In the genomic region with DNA sequence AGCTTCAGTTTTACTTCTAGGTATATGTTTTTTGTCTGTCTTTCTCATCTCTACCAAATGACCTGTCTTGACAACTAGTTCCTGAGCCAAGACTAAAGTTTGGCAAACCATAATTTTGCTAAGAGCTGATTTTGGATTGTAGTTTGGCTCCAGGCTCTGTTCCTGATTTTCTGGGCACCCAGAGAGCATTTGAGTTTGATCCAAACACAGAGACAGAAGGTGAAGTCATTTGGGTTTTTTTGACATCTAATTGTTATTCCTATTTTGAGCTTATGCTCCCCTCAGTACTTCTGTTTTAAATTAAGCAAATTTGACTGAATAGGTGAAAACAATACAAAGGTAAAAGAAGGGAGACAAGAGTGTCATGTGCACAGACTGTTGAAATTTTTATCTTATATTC, we compare ENCODE assay signal across 21 mouse cellular contexts.
DNase-seq lines count a peak whose midpoint lies in the region; ATAC-seq and TF ChIP-seq lines count a peak whose summit lies in the region.
"Had no signal": no experiment of that assay in that cellular context is flagged by ENCODE, and none has a peak within 500 bp of the region (broad histone marks: within the 10 kb centered on the region; RNA-seq: fewer than 3 reads in every experiment).

No protein-coding gene starts in this region.

- no peaks in the 10 kb centered on the region for H3K36me3 ChIP-seq in forebrain, postnatal 0 days (ENCODE audit: insufficient read depth)
- H3K36me3 ChIP-seq in forebrain, embryonic 14.5 days (ENCODE audit: control insufficient read depth, insufficient read depth, low read length), result no peaks in the 10 kb centered on the region
- H3K36me3 ChIP-seq in forebrain, embryonic 10.5 days (replicated peaks), result no peaks in the 10 kb centered on the region
- no peaks in the 10 kb centered on the region for H3K36me3 ChIP-seq in heart, embryonic 11.5 days (ENCODE audit: control insufficient read depth, insufficient read depth, low read length)
- H3K36me3 ChIP-seq: embryonic facial prominence, embryonic 12.5 days; forebrain, embryonic 12.5 days; hindbrain, embryonic 15.5 days; intestine, embryonic 15.5 days; midbrain, embryonic 10.5 days had no signal

- H3K9ac ChIP-seq in forebrain, postnatal 0 days, result no peak overlapping the region
- no peak overlapping the region for H3K9ac ChIP-seq in forebrain, embryonic 14.5 days (ENCODE audit: low read length)
- no peak overlapping the region for H3K9ac ChIP-seq in heart, embryonic 11.5 days (ENCODE audit: low read depth, low read length)
- H3K9ac ChIP-seq: embryonic facial prominence, embryonic 12.5 days; forebrain, embryonic 12.5 days; hindbrain, embryonic 15.5 days; intestine, embryonic 15.5 days had no signal

- TF ChIP-seq POLR2A in cerebellum, adult 2 months (IDR thresholded peaks at IDR 0.05; ENCODE audit: borderline replicate concordance, insufficient read depth, low read length), result no peak

- DNase-seq in forebrain, postnatal 0 days, result peak; percentile 30
- no peak for DNase-seq in forebrain, embryonic 14.5 days (ENCODE audit: low spot score)
- peak; percentile 17 to 81 for DNase-seq in cerebellum, adult 2 months
- DNase-seq in cerebellum, postnatal 25 days, result peak; percentile 45 to 54
- DNase-seq in embryo, embryonic 10.5 days (ENCODE audit: low spot score), result no peak
- no peak for DNase-seq in forebrain, embryonic 10.5 days (ENCODE audit: extremely low spot score, low spot score)
- DNase-seq: adrenal gland, postnatal 25 days; kidney, adult 9 months; kidney, postnatal 14 days; right cerebral cortex, adult 18-20 months; thymus, adult 18-20 months; thymus, postnatal 4 days had no signal

- no peak overlapping the region for H3K4me2 ChIP-seq in forebrain, postnatal 0 days (ENCODE audit: low read depth)
- H3K4me2 ChIP-seq in forebrain, embryonic 14.5 days (ENCODE audit: low read length), result no peak overlapping the region
- H3K4me2 ChIP-seq in heart, embryonic 11.5 days, result no peak overlapping the region
- H3K4me2 ChIP-seq: embryonic facial prominence, embryonic 12.5 days; forebrain, embryonic 12.5 days; hindbrain, embryonic 15.5 days; intestine, embryonic 15.5 days had no signal

- no peaks in the 10 kb centered on the region for H3K27me3 ChIP-seq in forebrain, postnatal 0 days (ENCODE audit: insufficient read depth, low read length)
- no peaks in the 10 kb centered on the region for H3K27me3 ChIP-seq in forebrain, embryonic 14.5 days (replicated peaks; ENCODE audit: control insufficient read depth, insufficient read depth, low read length)
- H3K27me3 ChIP-seq in cerebellum, adult 2 months (ENCODE audit: control insufficient read depth, insufficient read depth, low read length), result no peaks in the 10 kb centered on the region
- H3K27me3 ChIP-seq in forebrain, embryonic 10.5 days (ENCODE audit: poor library complexity, severe bottlenecking), result no peaks in the 10 kb centered on the region
- H3K27me3 ChIP-seq in heart, embryonic 11.5 days (ENCODE audit: control insufficient read depth, insufficient read depth, low read length), result no peaks in the 10 kb centered on the region
- H3K27me3 ChIP-seq: embryonic facial prominence, embryonic 12.5 days; forebrain, embryonic 12.5 days; hindbrain, embryonic 15.5 days; intestine, embryonic 15.5 days had no signal

- ATAC-seq in forebrain, postnatal 0 days, result no peak
- no peak for ATAC-seq in forebrain, embryonic 14.5 days
- no peak for ATAC-seq in heart, embryonic 11.5 days (replicated peaks; ENCODE audit: insufficient number of reproducible peaks, low FRiP score, low TSS enrichment)
- ATAC-seq: intestine, embryonic 15.5 days; lung, postnatal 0 days; midbrain, embryonic 16.5 days had no signal

- no peaks in the 10 kb centered on the region for H3K4me1 ChIP-seq in forebrain, postnatal 0 days (ENCODE audit: insufficient read depth)
- H3K4me1 ChIP-seq in forebrain, embryonic 14.5 days (ENCODE audit: control insufficient read depth, insufficient read depth, low read length), result no peaks in the 10 kb centered on the region
- H3K4me1 ChIP-seq in cerebellum, adult 2 months (ENCODE audit: control insufficient read depth, insufficient read depth, low read length), result peaks cover 2% of the 10 kb centered on the region; the same call in 1 of the 2 replicates
- no peaks in the 10 kb centered on the region for H3K4me1 ChIP-seq in forebrain, embryonic 10.5 days
- H3K4me1 ChIP-seq in heart, embryonic 11.5 days (ENCODE audit: control insufficient read depth, insufficient read depth, low read length), result no peaks in the 10 kb centered on the region
- H3K4me1 ChIP-seq: embryonic facial prominence, embryonic 12.5 days; forebrain, embryonic 12.5 days; hindbrain, embryonic 15.5 days; intestine, embryonic 15.5 days; midbrain, embryonic 10.5 days had no signal

- no peak for TF ChIP-seq CTCF in forebrain, postnatal 0 days (IDR thresholded peaks at IDR 0.05; ENCODE audit: low read depth)
- TF ChIP-seq CTCF in cerebellum, adult 2 months (IDR thresholded peaks at IDR 0.05; ENCODE audit: borderline replicate concordance, insufficient read depth, low read depth, low read length), result no peak

- no peak overlapping the region for H3K4me3 ChIP-seq in forebrain, postnatal 0 days (ENCODE audit: low read depth, low read length)
- no peak overlapping the region for H3K4me3 ChIP-seq in forebrain, embryonic 14.5 days (ENCODE audit: low read depth, low read length)
- H3K4me3 ChIP-seq in cerebellum, adult 2 months (replicated peaks; ENCODE audit: insufficient read depth, low read depth, low read length), result no peak overlapping the region
- no peak overlapping the region for H3K4me3 ChIP-seq in forebrain, embryonic 10.5 days
- no peak overlapping the region for H3K4me3 ChIP-seq in heart, embryonic 11.5 days (ENCODE audit: low read depth, low read length)
- H3K4me3 ChIP-seq: embryonic facial prominence, embryonic 12.5 days; forebrain, embryonic 12.5 days; hindbrain, embryonic 15.5 days; intestine, embryonic 15.5 days; midbrain, embryonic 10.5 days had no signal

- no peaks in the 10 kb centered on the region for H3K9me3 ChIP-seq in forebrain, postnatal 0 days (ENCODE audit: low read length)
- no peaks in the 10 kb centered on the region for H3K9me3 ChIP-seq in forebrain, embryonic 14.5 days (replicated peaks; ENCODE audit: control insufficient read depth, low read length)
- H3K9me3 ChIP-seq in forebrain, embryonic 10.5 days, result no peaks in the 10 kb centered on the region
- no peaks in the 10 kb centered on the region for H3K9me3 ChIP-seq in heart, embryonic 11.5 days (replicated peaks; ENCODE audit: control insufficient read depth, low read length)
- H3K9me3 ChIP-seq: embryonic facial prominence, embryonic 12.5 days; forebrain, embryonic 12.5 days; hindbrain, embryonic 15.5 days; intestine, embryonic 15.5 days; midbrain, embryonic 10.5 days had no signal

- no peak overlapping the region for H3K27ac ChIP-seq in forebrain, postnatal 0 days (ENCODE audit: low read depth, low read length)
- no peak overlapping the region for H3K27ac ChIP-seq in forebrain, embryonic 14.5 days (ENCODE audit: low read depth, low read length)
- no peak overlapping the region for H3K27ac ChIP-seq in cerebellum, adult 2 months (ENCODE audit: insufficient read depth, low read length)
- no peak overlapping the region for H3K27ac ChIP-seq in forebrain, embryonic 10.5 days
- no peak overlapping the region for H3K27ac ChIP-seq in heart, embryonic 11.5 days (ENCODE audit: low read depth, low read length)
- H3K27ac ChIP-seq: embryonic facial prominence, embryonic 12.5 days; forebrain, embryonic 12.5 days; hindbrain, embryonic 15.5 days; intestine, embryonic 15.5 days; macrophage; midbrain, embryonic 10.5 days had no signal

Comparison
In these comparisons a context has a peak if more than half of its experiments do, and no peak if none do; other contexts are left out.
1. DNase-seq: peak in forebrain, postnatal 0 days (single experiment), cerebellum, adult 2 months (2 of 2) and cerebellum, postnatal 25 days (2 of 2); none in forebrain, embryonic 14.5 days (single experiment), embryo, embryonic 10.5 days (single experiment) and forebrain, embryonic 10.5 days (single experiment).